Mouse (Mus musculus) erythroblast, embryonic 14.5 days (primary cell): ENCODE data around the gene Olfr1373.

Source experiments
- GATA1 ChIP-seq: IDR thresholded peaks from 2 replicates; pipeline ENCODE4 v1.6.1; 2012; ENCODE audit warnings: low read length, inconsistent platforms, mixed read lengths
- TAL1 ChIP-seq: IDR thresholded peaks from 3 replicates; pipeline ENCODE4 v1.6.1; 2012; ENCODE audit warnings: low read length, inconsistent platforms, mixed read lengths

- no peak for TF ChIP-seq GATA1
- no peak for TF ChIP-seq TAL1
Observed at GRCm38 (mm10) chr11:52167126-52167525, 21.8 kb upstream of the Olfr1373 start.
